Mouse (Mus musculus): Measurements from ENCODE around the gene Cuedc2.

- no peak for TF ChIP-seq CTCF (conservative IDR thresholded peaks at IDR 0.05; ENCODE audit: insufficient read depth, insufficient read length, low read depth, low read length)
- no peak for TF ChIP-seq POLR2A (IDR thresholded peaks at IDR 0.05; ENCODE audit: low read depth, low read length)
These were observed 43.8 kb upstream of the Cuedc2 start for GRCm38 (mm10) chr19:46382275-46382674.

All from kidney, adult 2 months (tissue).